Mouse (Mus musculus): ENCODE data around the gene Muc2. TPM values are rescaled to one million over a fixed set of nuclear protein-coding genes. Genes with fewer than 3 reads are reported as not detected.

Muc2 gene
- polyA plus RNA-seq, 1 experiment from 2014 or later = not detected

DNA sequence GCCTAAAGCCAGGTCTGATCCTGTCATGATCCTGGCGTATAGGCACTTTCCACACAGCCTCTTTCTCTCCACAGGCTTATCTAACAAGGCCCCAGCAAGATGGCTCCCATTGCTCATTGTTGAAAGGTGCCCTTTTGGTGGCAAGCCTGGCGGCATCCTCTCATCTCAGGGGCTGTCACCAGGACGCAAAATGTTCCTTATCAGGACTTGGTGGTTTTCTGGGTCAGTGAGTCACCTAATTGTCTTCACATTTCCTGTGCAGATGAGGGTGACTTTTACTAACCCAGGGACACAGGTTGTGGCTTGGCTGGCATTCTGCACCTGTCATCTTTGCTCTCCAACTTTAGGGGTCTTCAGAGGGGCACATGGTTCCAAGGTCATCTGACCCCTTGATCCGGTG is 68.2 kb downstream of the Muc2 start:
- Histone ChIP-seq H3K4me2 (no peak overlapping the region), H3K27me3 (ENCODE audit: insufficient read depth, low read length) (no peaks in the 10 kb centered on the region), H3K27ac (ENCODE audit: low read depth) (no peak overlapping the region), H3K9ac (no peak overlapping the region), H3K36me3 (ENCODE audit: insufficient read depth) (no peaks in the 10 kb centered on the region), H3K4me1 (ENCODE audit: insufficient read depth) (no peaks in the 10 kb centered on the region), H3K4me3 (ENCODE audit: low read depth, low read length) (no peak overlapping the region), H3K9me3 (ENCODE audit: low read depth, low read length) (no peaks in the 10 kb centered on the region)
- ATAC-seq (ENCODE audit: insufficient read depth) = no peak
- no peak for TF ChIP-seq CTCF (IDR thresholded peaks at IDR 0.05; ENCODE audit: low read depth)
- WGBS = 60% methylated on average over 4 of the region's 4 CpGs
- DNase-seq = no peak

DNA sequence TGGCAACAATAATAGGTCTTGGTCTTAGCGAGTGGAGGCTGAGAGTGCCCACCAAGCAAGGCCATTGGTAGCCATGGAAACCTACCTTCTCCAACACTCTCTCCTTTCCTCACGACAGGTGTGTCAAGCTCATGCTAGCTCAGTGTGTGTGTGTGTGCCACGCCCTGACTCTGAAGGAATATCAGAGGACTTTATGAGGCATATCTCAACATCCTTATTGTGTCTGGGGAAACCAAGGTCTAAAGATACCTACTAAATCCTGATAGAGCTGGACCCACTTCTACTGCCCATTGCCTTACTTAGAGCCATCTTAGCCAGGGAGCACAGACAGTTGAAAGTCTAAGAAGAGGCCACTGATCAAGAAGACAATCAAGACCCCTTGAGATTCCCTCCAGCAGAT is 80.4 kb downstream of the Muc2 start:
- WGBS = 88% methylated on average over 3 of the region's 3 CpGs
- no peak overlapping the region for H3K9ac ChIP-seq
- DNase-seq (no peak), ATAC-seq (ENCODE audit: insufficient read depth) (no peak)
- no peak overlapping the region for H3K4me3 ChIP-seq (ENCODE audit: low read depth, low read length)
- H3K4me2 ChIP-seq = no peak overlapping the region
- TF ChIP-seq CTCF (IDR thresholded peaks at IDR 0.05; ENCODE audit: low read depth) = no peak
- H3K9me3 ChIP-seq (ENCODE audit: low read depth, low read length) = no peaks in the 10 kb centered on the region
- H3K27me3 ChIP-seq (ENCODE audit: insufficient read depth, low read length) = no peaks in the 10 kb centered on the region
- peaks cover 5% of the 10 kb centered on the region; the same call in 1 of the 2 replicates for H3K4me1 ChIP-seq (ENCODE audit: insufficient read depth)
- H3K36me3 ChIP-seq (ENCODE audit: insufficient read depth) = no peaks in the 10 kb centered on the region
- H3K27ac ChIP-seq (ENCODE audit: low read depth) = no peak overlapping the region

DNA sequence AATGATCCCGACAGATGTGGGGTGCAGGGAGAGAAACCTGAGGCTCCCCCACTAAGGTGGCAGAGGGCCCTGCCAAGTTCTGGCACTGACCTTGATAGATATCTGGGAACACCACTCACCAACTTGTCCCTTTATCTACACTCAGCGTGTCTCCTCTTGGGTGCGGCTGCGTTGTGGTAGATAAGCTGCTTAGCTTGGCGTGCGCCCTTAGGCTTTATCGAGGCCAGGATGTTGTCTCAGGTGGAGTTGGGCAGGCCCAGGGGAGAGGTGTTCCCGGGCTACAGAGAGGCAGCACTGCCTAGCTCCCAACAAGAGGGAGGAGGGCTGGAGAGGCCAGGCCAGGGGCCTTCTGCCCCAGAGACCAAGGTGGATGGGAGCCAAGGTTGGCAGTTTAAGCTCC is 80.8 kb downstream of the Muc2 start:
- H3K9ac ChIP-seq = no peak overlapping the region
- no peak for DNase-seq
- H3K4me2 ChIP-seq = no peak overlapping the region
- peaks cover 5% of the 10 kb centered on the region; the same call in 1 of the 2 replicates for H3K4me1 ChIP-seq (ENCODE audit: insufficient read depth)
- ATAC-seq (ENCODE audit: insufficient read depth) = peak; percentile 80; the same call in 1 of the 2 replicates
- H3K27ac ChIP-seq (ENCODE audit: low read depth) = peak overlapping the region; percentile 30; the same call in 1 of the 2 replicates
- no peaks in the 10 kb centered on the region for H3K9me3 ChIP-seq (ENCODE audit: low read depth, low read length)
- H3K27me3 ChIP-seq (ENCODE audit: insufficient read depth, low read length) = no peaks in the 10 kb centered on the region
- no peak overlapping the region for H3K4me3 ChIP-seq (ENCODE audit: low read depth, low read length)
- H3K36me3 ChIP-seq (ENCODE audit: insufficient read depth) = no peaks in the 10 kb centered on the region
- 68% methylated on average over 8 of the region's 8 CpGs for WGBS
- no peak for TF ChIP-seq CTCF (IDR thresholded peaks at IDR 0.05; ENCODE audit: low read depth)

DNA sequence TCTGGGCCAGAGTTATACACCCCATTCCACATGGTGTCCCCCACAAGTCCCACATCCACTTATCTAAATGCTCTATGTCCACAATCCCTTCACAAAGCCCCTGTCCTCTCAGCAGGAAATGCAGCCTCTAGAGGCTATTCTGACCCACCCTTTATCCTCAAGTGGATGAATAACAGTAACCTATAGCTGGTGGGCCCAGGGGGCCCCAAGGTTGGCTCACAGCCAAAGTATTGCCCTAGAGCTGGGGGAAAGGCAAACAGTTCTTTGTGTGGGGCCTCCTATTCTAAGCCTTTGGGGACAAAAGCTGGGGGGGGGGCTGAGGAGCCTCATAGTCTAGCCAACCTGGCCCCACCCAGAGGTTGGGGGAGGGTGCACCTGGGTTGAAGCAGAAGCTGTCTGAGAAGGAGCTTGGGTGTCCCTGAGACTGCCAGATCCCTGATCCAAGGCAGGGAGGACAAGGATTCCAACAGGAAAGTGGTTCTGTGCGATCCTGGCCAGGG is 82.0 kb downstream of the Muc2 start:
- WGBS = 65% methylated on average over 1 of the region's 1 CpGs
- Histone ChIP-seq H3K9me3 (ENCODE audit: low read depth, low read length) (no peaks in the 10 kb centered on the region), H3K9ac (no peak overlapping the region), H3K36me3 (ENCODE audit: insufficient read depth) (no peaks in the 10 kb centered on the region), H3K4me2 (no peak overlapping the region), H3K27ac (ENCODE audit: low read depth) (no peak overlapping the region), H3K4me3 (ENCODE audit: low read depth, low read length) (no peak overlapping the region), H3K27me3 (ENCODE audit: insufficient read depth, low read length) (no peaks in the 10 kb centered on the region), H3K4me1 (ENCODE audit: insufficient read depth) (peaks cover 5% of the 10 kb centered on the region; the same call in 1 of the 2 replicates)
- peak; percentile 56 for DNase-seq
- TF ChIP-seq CTCF (IDR thresholded peaks at IDR 0.05; ENCODE audit: low read depth) = no peak
- peak; percentile 60 for ATAC-seq (ENCODE audit: insufficient read depth)

DNA sequence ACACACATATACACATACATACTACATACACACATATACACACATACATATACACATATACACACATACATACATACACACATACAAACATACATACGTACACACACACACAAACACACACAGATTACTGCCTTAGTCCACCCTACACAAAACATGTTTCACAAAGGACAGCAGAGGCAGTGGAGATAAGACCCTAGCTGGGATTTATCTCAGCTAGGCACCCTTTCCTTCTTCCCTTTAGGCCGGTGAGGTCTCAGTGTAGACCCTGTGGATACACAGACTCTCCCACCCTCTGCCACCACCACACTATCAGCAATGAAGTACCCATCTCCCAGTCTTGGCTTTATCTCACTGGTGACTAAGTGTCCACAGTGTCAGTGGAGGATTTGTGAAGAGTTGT is 84.7 kb downstream of the Muc2 start:
- Histone ChIP-seq H3K27ac (ENCODE audit: low read depth) (no peak overlapping the region), H3K9ac (no peak overlapping the region), H3K4me3 (ENCODE audit: low read depth, low read length) (no peak overlapping the region), H3K27me3 (ENCODE audit: insufficient read depth, low read length) (no peaks in the 10 kb centered on the region), H3K4me1 (ENCODE audit: insufficient read depth) (peaks cover 5% of the 10 kb centered on the region; the same call in 1 of the 2 replicates), H3K36me3 (ENCODE audit: insufficient read depth) (no peaks in the 10 kb centered on the region), H3K9me3 (ENCODE audit: low read depth, low read length) (no peaks in the 10 kb centered on the region), H3K4me2 (no peak overlapping the region)
- no peak for TF ChIP-seq CTCF (IDR thresholded peaks at IDR 0.05; ENCODE audit: low read depth)
- 80% methylated on average over 2 of the region's 2 CpGs for WGBS
- no peak for ATAC-seq (ENCODE audit: insufficient read depth)
- DNase-seq = no peak

DNA sequence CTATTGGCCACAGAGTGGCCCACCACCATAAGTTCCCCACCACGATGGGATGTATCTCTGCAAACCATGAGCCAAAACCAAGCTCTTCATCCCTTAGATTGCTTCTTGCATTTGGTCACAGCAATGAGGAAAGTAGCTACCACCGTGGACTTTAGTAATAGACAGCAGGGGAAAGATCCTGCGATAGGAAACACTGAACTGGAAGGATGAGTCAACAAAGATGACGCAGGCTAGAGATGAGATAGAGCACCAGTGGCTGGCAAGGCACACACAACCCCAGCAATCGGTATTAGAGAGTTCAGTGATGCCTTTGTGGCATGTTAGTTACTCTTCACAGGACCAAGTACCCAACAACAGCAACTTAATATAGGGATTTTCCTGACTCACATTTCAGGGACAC is 86.1 kb downstream of the Muc2 start:
- ATAC-seq (ENCODE audit: insufficient read depth) (no peak), DNase-seq (no peak)
- Histone ChIP-seq H3K27me3 (ENCODE audit: insufficient read depth, low read length) (no peaks in the 10 kb centered on the region), H3K9ac (no peak overlapping the region), H3K36me3 (ENCODE audit: insufficient read depth) (no peaks in the 10 kb centered on the region), H3K4me3 (ENCODE audit: low read depth, low read length) (no peak overlapping the region), H3K4me2 (no peak overlapping the region), H3K27ac (ENCODE audit: low read depth) (no peak overlapping the region), H3K9me3 (ENCODE audit: low read depth, low read length) (no peaks in the 10 kb centered on the region), H3K4me1 (ENCODE audit: insufficient read depth) (peaks cover 5% of the 10 kb centered on the region; the same call in 1 of the 2 replicates)
- WGBS = 81% methylated on average over 5 of the region's 5 CpGs
- TF ChIP-seq CTCF (IDR thresholded peaks at IDR 0.05; ENCODE audit: low read depth) = no peak

DNA sequence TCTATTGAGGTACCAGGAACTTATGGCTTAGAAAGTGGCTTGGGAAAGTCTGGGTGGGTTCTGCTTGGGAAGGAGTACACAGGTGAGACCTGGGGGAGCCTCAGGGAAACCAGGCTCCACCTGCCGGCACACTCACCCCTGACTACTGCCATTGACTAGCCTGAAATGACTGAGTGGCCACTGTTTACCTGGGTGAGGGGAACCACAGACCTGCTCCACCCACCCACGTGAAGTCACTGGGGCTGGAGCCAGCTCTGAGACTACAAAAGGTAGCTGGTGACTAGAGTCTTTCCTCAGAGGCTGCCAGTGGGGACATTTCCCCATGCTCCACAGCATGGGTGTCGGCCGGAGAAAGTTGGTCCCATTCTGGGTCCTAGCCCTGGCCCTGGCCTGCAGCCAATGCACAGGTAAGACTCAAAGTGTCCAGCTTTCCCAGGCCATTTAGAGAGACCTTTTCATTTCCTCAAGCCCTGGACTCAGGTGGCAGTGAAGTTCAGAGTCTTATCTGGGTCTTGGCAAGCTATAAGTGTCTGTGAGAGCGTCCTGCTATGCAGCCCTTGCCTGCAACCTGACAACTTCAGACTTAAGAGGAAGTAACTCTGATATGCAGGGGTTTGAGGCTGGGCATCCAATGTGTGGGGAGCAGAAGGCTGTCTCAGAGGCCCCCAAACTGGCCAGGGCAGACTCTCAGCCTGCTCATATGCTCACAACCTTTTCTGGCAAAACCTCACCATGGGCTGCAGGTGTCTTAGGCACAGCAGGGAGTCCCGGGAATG is 98.7 kb downstream of the Muc2 start, which contains the start of gene Muc5ac:
Muc5ac (plus strand) TSS at position 296 of the 776 bp plus-strand sequence.
- Histone ChIP-seq H3K36me3 (ENCODE audit: insufficient read depth) (no peaks in the 10 kb centered on the region), H3K4me2 (no peak within 1 kb of the TSS), H3K4me1 (ENCODE audit: insufficient read depth) (no peaks in the 10 kb centered on the region), H3K9ac (no peak within 1 kb of the TSS), H3K27ac (ENCODE audit: low read depth) (no peak within 1 kb of the TSS), H3K4me3 (ENCODE audit: low read depth, low read length) (no peak within 1 kb of the TSS), H3K9me3 (ENCODE audit: low read depth, low read length) (no peaks in the 10 kb centered on the region), H3K27me3 (ENCODE audit: insufficient read depth, low read length) (no peaks in the 10 kb centered on the region)
- no peak for ATAC-seq (ENCODE audit: insufficient read depth)
- no peak for TF ChIP-seq CTCF (IDR thresholded peaks at IDR 0.05; ENCODE audit: low read depth)
- no peak for DNase-seq
- WGBS = 72% methylated on average over 6 of the region's 6 CpGs

All from lung, embryonic 14.5 days (tissue).